Mouse (Mus musculus): ENCODE measurements around the gene Rnf141. TPM values are rescaled to one million over a fixed set of nuclear protein-coding genes. Genes with fewer than 3 reads are reported as not detected.

The Rnf141 gene
- total RNA-seq, 2 experiments from 2014 or later = 31.9 to 41.0 TPM

- DNase-seq (ENCODE audit: low spot score) = no peak
- intact Hi-C loops (cut with DNase I) = no loop called here
These were observed 9.7 kb downstream of the Rnf141 start for GRCm38 (mm10) chr7:110834522-110834921.

GRCm38 (mm10) chr7:110834018-110834417 lies 10.2 kb downstream of the Rnf141 start:
- intact Hi-C loops (cut with DNase I) = no loop called here
- no peak for DNase-seq (ENCODE audit: low spot score)

GRCm38 (mm10) chr7:110833024-110833423 lies 11.2 kb downstream of the Rnf141 start:
- intact Hi-C loops (cut with DNase I) = no loop called here
- DNase-seq (ENCODE audit: low spot score) = no peak

GRCm38 (mm10) chr7:110823995-110824953 lies 20.0 kb downstream of the Rnf141 start:
- DNase-seq (ENCODE audit: low spot score) = no peak
- intact Hi-C loops (cut with DNase I) = no loop called here

- no peak for DNase-seq (ENCODE audit: low spot score)
- intact Hi-C loops (cut with DNase I) = no loop called here
These were observed 20.7 kb downstream of the Rnf141 start for GRCm38 (mm10) chr7:110823593-110823992.

- intact Hi-C loops (cut with DNase I) = no loop called here
- DNase-seq (ENCODE audit: low spot score) = no peak
These were observed 21.2 kb downstream of the Rnf141 start for GRCm38 (mm10) chr7:110823076-110823475.

- intact Hi-C loops (cut with DNase I) = no loop called here
- no peak for DNase-seq (ENCODE audit: low spot score)
These were observed 22.2 kb downstream of the Rnf141 start for GRCm38 (mm10) chr7:110822055-110822454.

GRCm38 (mm10) chr7:110821653-110822052 lies 22.6 kb downstream of the Rnf141 start:
- no peak for DNase-seq (ENCODE audit: low spot score)
- intact Hi-C loops (cut with DNase I) = no loop called here

- intact Hi-C loops (cut with DNase I) = no loop called here
- no peak for DNase-seq (ENCODE audit: low spot score)
These were observed 23.2 kb downstream of the Rnf141 start for GRCm38 (mm10) chr7:110821068-110821467.

GRCm38 (mm10) chr7:110818787-110819350 lies 25.4 kb downstream of the Rnf141 start:
- DNase-seq (ENCODE audit: low spot score) = no peak
- intact Hi-C loops (cut with DNase I) = no loop called here

GRCm38 (mm10) chr7:110818206-110818605 lies 26.1 kb downstream of the Rnf141 start:
- intact Hi-C loops (cut with DNase I) = no loop called here
- DNase-seq (ENCODE audit: low spot score) = no peak

- DNase-seq (ENCODE audit: low spot score) = no peak
- intact Hi-C loops (cut with DNase I) = loop anchor here (2.0 kb wide), 1 partner anchor 115 kb away; no protein-coding TSS in a partner anchor
These were observed 28.2 kb downstream of the Rnf141 start for GRCm38 (mm10) chr7:110816037-110816436.

GRCm38 (mm10) chr7:110813983-110814382 lies 30.3 kb downstream of the Rnf141 start:
- no peak for DNase-seq (ENCODE audit: low spot score)
- intact Hi-C loops (cut with DNase I) = no loop called here

GRCm38 (mm10) chr7:110811529-110811928 lies 32.7 kb downstream of the Rnf141 start:
- intact Hi-C loops (cut with DNase I) = no loop called here
- DNase-seq (ENCODE audit: low spot score) = no peak

- no peak for DNase-seq (ENCODE audit: low spot score)
- intact Hi-C loops (cut with DNase I) = no loop called here
These were observed 33.3 kb downstream of the Rnf141 start for GRCm38 (mm10) chr7:110810995-110811394.

GRCm38 (mm10) chr7:110809585-110810557 lies 34.4 kb downstream of the Rnf141 start:
- intact Hi-C loops (cut with DNase I) = loop anchor here (10.0 kb wide), 1 partner anchor 375 kb away; no protein-coding TSS in a partner anchor
- no peak for DNase-seq (ENCODE audit: low spot score)

- intact Hi-C loops (cut with DNase I) = loop anchor here (10.0 kb wide), 1 partner anchor 374 kb away; no protein-coding TSS in a partner anchor
- no peak for DNase-seq (ENCODE audit: low spot score)
These were observed 35.3 kb downstream of the Rnf141 start for GRCm38 (mm10) chr7:110808962-110809361.

GRCm38 (mm10) chr7:110807460-110808030 lies 36.7 kb downstream of the Rnf141 start:
- DNase-seq (ENCODE audit: low spot score) = no peak
- intact Hi-C loops (cut with DNase I) = loop anchor here (10.0 kb wide), 1 partner anchor 373 kb away; no protein-coding TSS in a partner anchor

GRCm38 (mm10) chr7:110804266-110804665 lies 40.0 kb downstream of the Rnf141 start:
- DNase-seq (ENCODE audit: low spot score) = no peak
- intact Hi-C loops (cut with DNase I) = loop anchor here (5.0 to 10.0 kb wide), 3 partner anchors 257 to 517 kb away; no protein-coding TSS in a partner anchor

Measured in heart, postnatal 25 days (tissue).